Mouse (Mus musculus) forelimb bud, embryonic 11.5 days (tissue): Measurements from ENCODE around the gene Olfr1019.

ENCODE experiments used
- DNase-seq: peaks from one replicate; pipeline ENCODE4 v3.0.0-alpha.2; 2012; ENCODE audit warnings: low read depth, low spot score

Olfr1019 gene

GRCm38 (mm10) chr2:85845383-85845782 is at the start of gene Olfr1019:
Gene Olfr1019, minus strand, starts transcription at chr2:85845483.
- DNase-seq: no peak

- no peak for DNase-seq
Measured at GRCm38 (mm10) chr2:85885340-85885739, 40.1 kb upstream of the Olfr1019 start, which contains the start of gene Olfr1023. Gene Olfr1023, plus strand, starts transcription at chr2:85885640.

- no peak for DNase-seq
Measured at GRCm38 (mm10) chr2:85868294-85868693, 23.0 kb upstream of the Olfr1019 start, which contains the start of gene Olfr1022. Gene Olfr1022, plus strand, starts transcription at chr2:85868594.

GRCm38 (mm10) chr2:85846730-85847129 is 1.4 kb upstream of the Olfr1019 start, which contains the start of gene Olfr1020:
Gene Olfr1020, plus strand, starts transcription at chr2:85847030.
- no peak for DNase-seq

DNA sequence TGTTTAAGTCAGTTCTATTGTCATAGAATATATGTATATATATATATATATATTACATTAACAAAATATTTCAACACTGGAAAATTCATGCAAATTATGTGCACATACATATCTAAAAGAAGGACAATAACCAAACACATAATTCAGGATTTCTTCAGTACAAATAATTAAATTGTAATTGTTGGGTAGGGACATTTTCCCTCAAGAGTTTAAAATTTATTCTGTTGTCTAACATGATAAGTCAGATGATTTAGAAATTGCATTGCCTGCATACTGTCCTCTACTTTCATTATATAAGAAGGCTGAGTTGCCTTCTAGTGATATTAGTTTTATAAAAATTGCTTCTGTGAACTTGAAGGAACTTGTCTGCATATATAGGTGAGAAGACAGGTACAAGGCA is 27.1 kb downstream of the Olfr1019 start, which contains the start of gene Olfr1018:
Gene Olfr1018, plus strand, starts transcription at position 301 of the 400 bp plus-strand sequence.
- DNase-seq: no peak

DNA sequence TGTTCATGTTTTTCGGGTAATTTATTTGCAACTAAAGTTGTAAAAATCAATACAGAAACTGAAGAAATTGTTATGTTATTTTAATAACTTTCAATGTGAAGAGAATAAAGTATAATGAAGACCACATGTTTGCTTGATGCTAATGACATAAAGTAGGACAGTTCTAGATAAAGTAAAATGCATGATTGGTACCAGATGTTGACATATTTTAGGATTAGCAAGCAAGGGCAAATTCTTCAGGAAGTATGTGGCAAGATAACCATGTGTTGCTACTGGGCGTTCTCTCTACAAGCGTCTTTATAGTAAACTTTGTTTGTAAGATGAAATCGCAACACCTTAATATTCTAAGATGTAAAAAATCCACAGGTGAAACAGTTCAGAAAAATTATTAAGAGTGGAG is 40.8 kb downstream of the Olfr1019 start:
- peak; percentile 13 for DNase-seq

DNA sequence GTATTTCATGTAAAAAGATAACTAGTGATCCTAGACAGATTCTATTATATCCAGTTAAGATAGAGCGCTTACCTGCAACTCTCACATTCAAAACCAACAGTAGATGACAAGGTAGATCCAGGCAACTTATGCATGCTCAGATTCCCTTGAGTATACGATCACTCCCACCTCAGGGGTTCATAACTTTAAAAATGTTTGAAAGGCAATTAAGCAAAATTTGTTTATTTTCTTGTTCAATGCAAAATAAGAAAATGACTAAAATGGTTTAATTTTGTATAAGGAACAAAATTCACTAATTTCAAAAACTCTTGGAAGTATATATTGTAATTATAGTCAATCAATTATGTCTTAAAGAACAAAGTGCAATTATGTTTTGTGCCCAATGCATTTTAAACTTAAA is 42.8 kb downstream of the Olfr1019 start, which contains the start of gene Olfr1016:
Gene Olfr1016, minus strand, starts transcription at position 101 of the 400 bp plus-strand sequence.
- DNase-seq: no peak

- DNase-seq: no peak
Measured at GRCm38 (mm10) chr2:85792331-85792730, 53.0 kb downstream of the Olfr1019 start.
